Mouse (Mus musculus): Measurements from ENCODE around the gene Ntng1.

DNA sequence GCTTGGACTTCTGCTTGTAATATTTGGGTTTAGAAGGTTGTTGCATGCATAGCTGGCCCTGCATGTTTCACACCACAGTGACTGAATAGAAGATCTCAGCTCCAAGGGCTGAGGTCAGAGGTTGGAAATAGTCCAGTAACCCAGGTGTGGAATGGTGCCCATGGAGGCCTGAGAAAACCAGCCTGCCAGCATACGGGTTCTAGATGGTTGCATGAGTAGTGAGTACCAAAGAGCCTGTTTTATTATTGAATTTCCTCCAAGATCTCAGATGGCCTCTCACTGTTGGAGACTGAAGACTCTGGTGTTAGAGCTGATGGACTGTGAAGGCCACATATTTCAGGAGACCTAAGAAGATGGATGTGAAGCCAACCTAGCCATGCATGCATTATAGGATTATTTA, 285.5 kb downstream of the Ntng1 start:
- no peak for TF ChIP-seq CTCF (conservative IDR thresholded peaks at IDR 0.05; ENCODE audit: low read length)
- no peak for TF ChIP-seq NANOG (IDR thresholded peaks at IDR 0.05; ENCODE audit: borderline replicate concordance, low read length)
- TF ChIP-seq POU5F1 (IDR thresholded peaks at IDR 0.05; ENCODE audit: borderline replicate concordance, low read length): no peak

All from E14TG2a.4 (cell line).